Mouse (Mus musculus) midbrain, embryonic 12.5 days (tissue): Measurements from ENCODE around the gene Cdh22. TPM values are rescaled to one million over a fixed set of nuclear protein-coding genes. Genes with fewer than 3 reads are reported as not detected.

ENCODE experiments used
- ATAC-seq: fragments of 200-750 bp; cut with Nextera tagmentation; 2 replicates; pipeline ENCODE4 v1.8.0; 2017; ENCODE audit warnings: low read depth, moderate TSS enrichment, moderate library complexity; ENCODE audit not compliant: low FRiP score
- H3K27ac ChIP-seq: fragments of 300-500 bp; sonication (generic); replicated peaks from 2 replicates; pipeline ENCODE4 v1.5.1; 2016; ENCODE audit warnings: mild to moderate bottlenecking
- H3K27me3 ChIP-seq: fragments of 300-500 bp; sonication (generic); 2 replicates; pipeline ENCODE4 v1.6.1; 2016; ENCODE audit warnings: mild to moderate bottlenecking
- H3K36me3 ChIP-seq: fragments of 300-500 bp; sonication (generic); 2 replicates; pipeline ENCODE4 v1.6.1; 2016
- H3K4me1 ChIP-seq: fragments of 300-500 bp; sonication (generic); 2 replicates; pipeline ENCODE4 v1.6.1; 2016
- H3K4me2 ChIP-seq: fragments of 300-500 bp; sonication (generic); replicated peaks from 2 replicates; pipeline ENCODE4 v1.6.1; 2016; ENCODE audit warnings: mild to moderate bottlenecking, moderate library complexity
- H3K4me3 ChIP-seq: fragments of 300-500 bp; sonication (generic); 2 replicates; pipeline ENCODE4 v1.5.1; 2016; ENCODE audit warnings: mild to moderate bottlenecking
- H3K9ac ChIP-seq: fragments of 300-500 bp; sonication (generic); replicated peaks from 2 replicates; pipeline ENCODE4 v1.6.1; 2016; ENCODE audit warnings: mild to moderate bottlenecking, moderate library complexity
- H3K9me3 ChIP-seq: fragments of 300-500 bp; sonication (generic); 2 replicates; pipeline ENCODE4 v1.6.1; 2016; ENCODE audit warnings: mild to moderate bottlenecking
- WGBS: fragments of 180-500 bp; shearing (Covaris S2); methylation state at CpG from one replicate; pipeline ENCODE4 v1.1.7; 2016; 5-methylcytosine and 5-hydroxymethylcytosine counted together
- polyA plus RNA-seq: library from polyadenylated mRNA; unstranded; fragments of >200 nt; fragmentation: Nextera tagmentation; extraction: Ambion mirVana; gene quantifications from 2 replicates; pipeline ENCODE4 v1.2.1, GENCODE M21; 2016

Gene Cdh22
- polyA plus RNA-seq, 1 experiment from 2014 or later: 18.8 TPM

- Histone ChIP-seq H3K9me3 (no peaks in the 10 kb centered on the region), H3K36me3 (no peaks in the 10 kb centered on the region), H3K4me3 (no peak overlapping the region), H3K4me2 (no peak overlapping the region), H3K27me3 (peaks cover 92% of the 10 kb centered on the region), H3K9ac (no peak overlapping the region), H3K4me1 (peaks cover 47% of the 10 kb centered on the region), H3K27ac (no peak overlapping the region)
- 50% methylated on average over 11 of the region's 11 CpGs for WGBS
- ATAC-seq: no peak
Measured at GRCm38 (mm10) chr2:165074081-165074884, 160.4 kb downstream of the Cdh22 start.

- Histone ChIP-seq H3K27me3 (peaks cover 87% of the 10 kb centered on the region), H3K9ac (no peak overlapping the region)
- 28% methylated on average over 8 of the region's 9 CpGs for WGBS
Measured at GRCm38 (mm10) chr2:165073381-165073781, 161.3 kb downstream of the Cdh22 start.

GRCm38 (mm10) chr2:165070096-165070816 is 164.4 kb downstream of the Cdh22 start:
- WGBS: 15% methylated on average over 23 of the region's 23 CpGs
- Histone ChIP-seq H3K4me3 (no peak overlapping the region), H3K27me3 (peaks cover 56% of the 10 kb centered on the region), H3K4me1 (peaks cover 8% of the 10 kb centered on the region), H3K9me3 (no peaks in the 10 kb centered on the region), H3K27ac (no peak overlapping the region), H3K4me2 (peak overlapping the region; percentile 44), H3K9ac (no peak overlapping the region; the same call in 1 of the 2 replicates), H3K36me3 (no peaks in the 10 kb centered on the region)
- ATAC-seq: peak; percentile 50

More at GRCm38 (mm10) chr2:165073381-165073781, 161.3 kb downstream of the Cdh22 start:
- ATAC-seq: no peak
- H3K27ac ChIP-seq: no peak overlapping the region
- no peaks in the 10 kb centered on the region for H3K9me3 ChIP-seq
- peaks cover 38% of the 10 kb centered on the region for H3K4me1 ChIP-seq
- H3K4me3 ChIP-seq: no peak overlapping the region
- no peaks in the 10 kb centered on the region for H3K36me3 ChIP-seq
- no peak overlapping the region for H3K4me2 ChIP-seq

- H3K27me3 ChIP-seq: peaks cover 43% of the 10 kb centered on the region
- peaks cover 8% of the 10 kb centered on the region for H3K4me1 ChIP-seq
- H3K36me3 ChIP-seq: no peaks in the 10 kb centered on the region
- WGBS: 84% methylated on average over 2 of the region's 2 CpGs
- no peak overlapping the region for H3K4me2 ChIP-seq
- no peak overlapping the region for H3K9ac ChIP-seq
- ATAC-seq: no peak
- no peaks in the 10 kb centered on the region for H3K9me3 ChIP-seq
- no peak overlapping the region for H3K4me3 ChIP-seq
- H3K27ac ChIP-seq: no peak overlapping the region
Measured at GRCm38 (mm10) chr2:165068806-165069205, 165.8 kb downstream of the Cdh22 start.

- no peaks in the 10 kb centered on the region for H3K4me1 ChIP-seq
- no peak overlapping the region for H3K9ac ChIP-seq
- 75% methylated on average over 7 of the region's 7 CpGs for WGBS
- no peak overlapping the region for H3K4me3 ChIP-seq
- H3K36me3 ChIP-seq: no peaks in the 10 kb centered on the region
- no peak overlapping the region for H3K27ac ChIP-seq
- H3K9me3 ChIP-seq: no peaks in the 10 kb centered on the region
- H3K27me3 ChIP-seq: peaks cover 10% of the 10 kb centered on the region; the same call in 1 of the 2 replicates
- H3K4me2 ChIP-seq: no peak overlapping the region
- no peak for ATAC-seq
Measured at GRCm38 (mm10) chr2:165064489-165064888, 170.2 kb downstream of the Cdh22 start.

DNA sequence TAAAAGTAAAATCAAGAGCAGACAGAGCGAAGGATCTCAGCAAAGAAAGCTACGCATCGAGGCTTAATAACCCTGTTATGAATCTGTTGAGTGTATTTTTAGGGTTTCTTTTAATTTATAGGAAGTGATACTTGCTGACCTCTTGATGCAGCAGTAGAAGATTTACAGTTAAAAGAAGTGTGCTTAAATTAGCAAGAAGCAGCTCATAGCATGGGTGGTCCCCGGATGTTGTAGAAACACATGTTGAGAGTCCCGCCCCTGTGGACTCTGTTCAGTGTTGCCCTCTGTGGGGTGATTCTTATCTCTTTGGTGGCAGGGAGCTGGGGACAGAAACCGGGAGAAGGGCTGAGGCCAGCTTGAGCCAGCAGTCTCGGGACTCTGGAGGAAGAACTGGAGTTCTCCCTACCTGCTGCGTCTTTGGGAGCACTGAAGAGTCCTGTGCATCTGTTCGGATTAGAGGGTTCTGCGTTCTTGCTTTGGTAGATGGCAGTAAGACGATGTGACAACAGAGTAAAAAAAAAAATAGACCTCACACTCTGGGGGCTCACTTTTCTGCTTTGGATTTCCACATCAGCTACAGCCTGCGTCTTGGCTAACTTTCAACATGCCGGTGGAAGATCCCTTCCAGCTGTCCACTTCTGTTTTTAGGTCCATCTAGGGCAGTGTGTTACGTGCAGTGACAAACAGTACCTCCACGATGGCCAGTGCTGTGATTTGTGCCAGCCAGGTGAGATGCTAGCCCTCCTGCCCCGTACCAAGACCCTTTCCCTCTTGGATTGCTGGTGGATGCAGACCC is 172.8 kb downstream of the Cdh22 start:
- Histone ChIP-seq H3K9me3 (no peaks in the 10 kb centered on the region), H3K36me3 (no peaks in the 10 kb centered on the region), H3K4me3 (no peak overlapping the region), H3K4me2 (no peak overlapping the region), H3K27me3 (peaks cover 12% of the 10 kb centered on the region), H3K9ac (no peak overlapping the region), H3K4me1 (no peaks in the 10 kb centered on the region), H3K27ac (no peak overlapping the region)
- WGBS: 85% methylated on average over 16 of the region's 16 CpGs
- ATAC-seq: no peak

Other genes starting within 250 kb of the Cdh22 start
- gene Ncoa5, start 200.0 kb downstream of the Cdh22 start, polyA plus RNA-seq: 141 and 148 TPM in 2 replicates
- gene Cd40, start 179.2 kb downstream of the Cdh22 start, polyA plus RNA-seq: 4.8 and 6.8 TPM in 2 replicates
- not detected in 2 replicates for gene 1700025C18Rik, start 144.1 kb downstream of the Cdh22 start, polyA plus RNA-seq
- gene Slc35c2, start 53.0 kb upstream of the Cdh22 start, polyA plus RNA-seq: 61.6 and 67.1 TPM in 2 replicates
- gene Elmo2, start 91.6 kb upstream of the Cdh22 start, polyA plus RNA-seq: 88.2 and 89.3 TPM in 2 replicates
- 7.6 and 9.2 TPM in 2 replicates for gene Zfp663, start 133.9 kb upstream of the Cdh22 start, polyA plus RNA-seq
- 23.6 and 25.5 TPM in 2 replicates for gene Zfp334, start 153.4 kb upstream of the Cdh22 start, polyA plus RNA-seq
- gene Ocstamp, start 165.6 kb upstream of the Cdh22 start, polyA plus RNA-seq: 0.05 TPM in 1 of 2 replicates, not detected in the other
- gene Slc13a3, start 238.4 kb upstream of the Cdh22 start, polyA plus RNA-seq: 2.4 and 2.6 TPM in 2 replicates